Mouse (Mus musculus): ENCODE data around the gene Aarsd1.

DNA sequence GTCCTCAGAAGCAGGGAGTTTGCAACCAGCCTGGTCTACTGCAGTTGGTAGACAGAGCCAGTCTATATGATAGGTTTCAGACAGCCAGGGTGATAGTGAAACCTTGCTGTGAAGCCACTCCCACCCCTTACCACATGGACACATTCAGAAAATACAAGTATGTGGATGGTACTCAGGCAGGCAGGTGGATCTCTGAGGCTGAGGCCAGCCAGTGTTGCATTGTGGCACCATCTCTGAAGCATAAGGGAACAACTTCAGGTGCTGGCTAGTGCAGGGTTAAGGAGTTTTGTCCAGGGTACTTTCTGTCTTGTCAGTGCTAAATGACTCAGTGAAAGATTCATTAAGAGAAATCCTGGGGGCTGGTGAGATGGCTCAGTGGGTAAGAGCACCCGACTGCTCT, 28.9 kb upstream of the Aarsd1 start:
- TF ChIP-seq CTCF (IDR thresholded peaks at IDR 0.05; ENCODE audit: extremely low read depth, insufficient read length, insufficient replicate concordance, low read depth, low read length) (no peak), POLR2A (IDR thresholded peaks at IDR 0.05; ENCODE audit: low read depth, low read length) (no peak)
